Mouse (Mus musculus) lung, postnatal 0 days (tissue): ENCODE results near the gene Usp21. TPM values are rescaled to one million over a fixed set of nuclear protein-coding genes. Genes with fewer than 3 reads are reported as not detected.
A peak's percentile ranks its signal among the peaks of the same experiment; 100 is the strongest.
"Not testable (repeated sequence)": the region's sequence is repeated elsewhere in the genome, so short reads cannot be mapped to it uniquely, and the experiment has no call there.

ENCODE experiments used
- ATAC-seq: fragments of 200-750 bp; cut with Nextera tagmentation; 2 replicates; pipeline ENCODE4 v1.8.0; 2017; ENCODE audit warnings: moderate library complexity
- DNase-seq: peaks from one replicate; pipeline ENCODE4 v3.0.0-alpha.2; 2016; ENCODE audit warnings: low spot score
- H3K27ac ChIP-seq: fragments of 300-500 bp; sonication (generic); 2 replicates; pipeline ENCODE4 v1.5.1; 2014; ENCODE audit warnings: antibody characterized with exemption, mild to moderate bottlenecking, low read length, mixed read lengths
- H3K27me3 ChIP-seq: fragments of 300-500 bp; sonication (generic); replicated peaks from 2 replicates; pipeline ENCODE4 v1.6.1; 2014; ENCODE audit warnings: low read length, mixed read lengths; ENCODE audit not compliant: insufficient read depth
- H3K36me3 ChIP-seq: fragments of 300-500 bp; sonication (generic); 2 replicates; pipeline ENCODE4 v1.6.1; 2014; ENCODE audit warnings: low read length, mixed read lengths; ENCODE audit not compliant: insufficient read depth
- H3K4me1 ChIP-seq: fragments of 300-500 bp; sonication (generic); 2 replicates; pipeline ENCODE4 v1.6.1; 2014; ENCODE audit warnings: antibody characterized with exemption, low read depth, low read length, mixed read lengths; ENCODE audit not compliant: insufficient read depth
- H3K4me2 ChIP-seq: fragments of 300-500 bp; sonication (generic); replicated peaks from 2 replicates; pipeline ENCODE4 v1.6.1; 2014; ENCODE audit warnings: low read depth, mild to moderate bottlenecking, low read length, moderate library complexity, mixed read lengths
- H3K4me3 ChIP-seq: fragments of 300-500 bp; sonication (generic); 2 replicates; pipeline ENCODE4 v1.5.1; 2014; ENCODE audit warnings: low read depth, low read length
- H3K9ac ChIP-seq: fragments of 300-500 bp; sonication (generic); replicated peaks from 2 replicates; pipeline ENCODE4 v1.6.1; 2014; ENCODE audit warnings: low read depth, mild to moderate bottlenecking
- H3K9me3 ChIP-seq: fragments of 300-500 bp; sonication (generic); 2 replicates; pipeline ENCODE4 v1.6.1; 2016; ENCODE audit warnings: low read length, mixed read lengths
- CTCF ChIP-seq: IDR thresholded peaks from 2 replicates; pipeline ENCODE4 v1.5.1; 2016; ENCODE audit warnings: antibody characterized with exemption, mild to moderate bottlenecking
- EP300 ChIP-seq: IDR thresholded peaks from 2 replicates; pipeline ENCODE4 v1.6.1; 2016; ENCODE audit warnings: antibody characterized with exemption, mild to moderate bottlenecking, control low read depth
- WGBS: fragments of 180-500 bp; shearing (Covaris S2); extraction: QIAGEN DNeasy Blood & Tissue Kit; methylation state at CpG from one replicate; pipeline ENCODE4 v1.1.7; 2014; 5-methylcytosine and 5-hydroxymethylcytosine counted together
- polyA plus RNA-seq: library from polyadenylated mRNA; unstranded; fragments of >200 nt; fragmentation: Nextera tagmentation; extraction: Ambion mirVana; gene quantifications from 2 replicates; pipeline ENCODE4 v1.2.1, GENCODE M21; 2015

Usp21 gene
- 38.3 and 40.9 TPM in 2 replicates for polyA plus RNA-seq

DNA sequence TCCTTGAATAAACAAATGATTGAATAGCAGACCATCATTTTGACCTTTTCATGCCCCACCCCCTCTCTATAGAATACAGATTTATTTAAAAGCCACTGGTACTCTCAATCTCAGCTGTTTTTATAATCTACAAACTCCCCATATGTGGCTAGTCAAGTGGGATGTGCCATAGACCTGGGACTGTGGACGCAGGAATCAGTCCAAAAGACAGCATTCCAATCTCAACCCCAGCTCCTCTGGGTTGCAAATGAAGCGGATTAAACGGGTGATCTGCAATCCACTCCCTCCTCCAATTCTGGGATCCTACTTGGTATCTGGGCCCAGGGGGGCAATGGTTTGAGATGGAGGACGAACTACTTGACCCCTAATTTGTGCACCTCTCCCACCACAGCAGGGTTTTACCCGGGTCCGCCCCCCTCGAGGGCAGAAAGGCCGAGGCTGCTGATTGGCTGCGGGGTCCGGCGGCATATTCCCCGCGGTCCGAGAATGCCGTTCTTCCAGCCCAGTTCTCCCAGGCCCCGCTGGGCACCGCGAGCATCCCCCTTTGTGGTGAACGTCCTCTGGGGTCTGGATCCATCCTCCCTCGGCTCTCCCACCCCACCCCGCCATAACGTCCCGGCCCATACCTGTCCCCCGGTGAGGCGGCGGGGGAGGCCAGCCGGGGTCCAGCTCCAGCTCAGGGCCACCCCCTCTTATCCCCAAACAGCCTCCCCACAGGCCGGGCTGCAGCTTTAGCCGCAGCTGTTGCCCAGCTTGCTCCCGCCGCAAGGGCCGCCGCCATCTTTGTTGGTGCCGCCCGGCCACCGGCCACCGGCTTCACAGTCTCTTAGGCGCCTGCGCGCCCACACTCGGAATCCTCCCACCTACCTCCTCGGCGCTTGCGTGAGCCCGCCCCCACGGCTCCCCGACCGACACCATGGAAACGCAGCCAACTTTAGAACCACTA, at the start of gene Usp21:
Gene Usp21, minus strand, starts transcription at position 856 of the 946 bp plus-strand sequence.
- H3K4me1 ChIP-seq: no peaks in the 10 kb centered on the region
- H3K9me3 ChIP-seq: no peaks in the 10 kb centered on the region
- under 1% methylated on average over 43 of the region's 49 CpGs for WGBS
- H3K4me2 ChIP-seq: peak within 1 kb of the TSS; percentile 81
- 0 out of 2 replicates have a peak, but pooled peaks cover 3% of the 10 kb centered on the region for H3K36me3 ChIP-seq
- DNase-seq (peak; percentile 97), ATAC-seq (peak; percentile 98)
- H3K4me3 ChIP-seq: peak within 1 kb of the TSS; percentile 81
- no peaks in the 10 kb centered on the region for H3K27me3 ChIP-seq
- peak within 1 kb of the TSS; percentile 77 for H3K27ac ChIP-seq
- TF ChIP-seq EP300: no peak
- TF ChIP-seq CTCF: 0 out of 2 replicates have a peak, but pooled peaks have one; percentile 12
- peak within 1 kb of the TSS; percentile 84 for H3K9ac ChIP-seq

- H3K4me2 ChIP-seq: peak overlapping the region; percentile 75
- TF ChIP-seq EP300 (no peak), CTCF (no peak)
- H3K9ac ChIP-seq: peak overlapping the region; percentile 90
- H3K36me3 ChIP-seq: no peaks in the 10 kb centered on the region
- peak overlapping the region; percentile 99 for H3K27ac ChIP-seq
- DNase-seq: no peak
- no peak for ATAC-seq
- H3K9me3 ChIP-seq: no peaks in the 10 kb centered on the region
- H3K27me3 ChIP-seq: no peaks in the 10 kb centered on the region
- peaks cover 7% of the 10 kb centered on the region; the same call in 1 of the 2 replicates for H3K4me1 ChIP-seq
- 2% methylated on average over 4 of the region's 4 CpGs for WGBS
- H3K4me3 ChIP-seq: peak overlapping the region; percentile 67
Observed at GRCm38 (mm10) chr1:171330216-171330560, 42.4 kb upstream of the Usp21 start.

DNA sequence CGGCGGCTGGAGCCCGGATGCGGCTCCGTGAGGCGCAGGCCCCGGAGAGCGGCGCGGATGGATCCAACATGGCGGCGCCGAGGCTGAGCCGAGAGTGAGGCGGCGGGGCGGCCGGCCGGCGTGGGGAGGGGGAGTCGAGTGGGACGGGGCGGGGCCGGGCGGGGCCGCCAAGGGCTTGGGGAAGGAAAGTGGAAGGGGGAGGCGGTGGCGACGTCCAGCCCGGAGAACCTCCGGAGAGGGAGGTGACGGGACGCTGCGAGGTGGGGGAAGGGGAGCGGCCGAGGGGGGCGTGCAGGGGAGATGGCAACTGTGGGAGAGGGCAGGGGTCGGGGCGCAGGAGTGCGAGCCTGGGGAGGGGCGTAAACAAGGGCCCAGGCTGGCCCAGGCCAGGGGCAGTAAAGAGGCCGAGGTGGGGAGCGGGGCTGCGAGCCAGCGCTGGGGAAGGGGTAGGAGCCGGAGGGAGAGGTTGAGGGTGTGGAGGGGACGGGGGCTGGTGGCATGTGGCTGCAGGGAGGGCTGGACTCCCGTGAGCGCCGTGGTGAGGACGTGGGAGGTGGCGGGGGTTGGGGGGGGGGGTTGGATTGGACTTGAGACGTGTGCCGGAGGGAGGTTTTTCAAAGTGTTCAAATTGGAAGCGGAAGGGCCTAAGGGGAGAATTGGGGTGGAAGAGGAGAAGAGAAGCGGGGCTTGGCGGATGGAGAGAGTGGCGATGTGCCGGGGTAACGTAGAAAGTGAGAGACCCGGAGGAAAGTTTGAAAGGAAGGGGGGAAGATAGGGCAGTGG, 41.8 kb upstream of the Usp21 start:
- Histone ChIP-seq H3K9me3 (no peaks in the 10 kb centered on the region), H3K27ac (peak overlapping the region; percentile 99), H3K4me1 (peaks cover 7% of the 10 kb centered on the region; the same call in 1 of the 2 replicates), H3K4me3 (peak overlapping the region; percentile 67), H3K4me2 (peak overlapping the region; percentile 75), H3K9ac (peak overlapping the region; percentile 90), H3K27me3 (no peaks in the 10 kb centered on the region), H3K36me3 (no peaks in the 10 kb centered on the region)
- TF ChIP-seq CTCF: no peak
- no peak for TF ChIP-seq EP300
- under 1% methylated on average over 40 of the region's 61 CpGs for WGBS
- DNase-seq: peak; percentile 92
- ATAC-seq: peak; percentile 88

DNA sequence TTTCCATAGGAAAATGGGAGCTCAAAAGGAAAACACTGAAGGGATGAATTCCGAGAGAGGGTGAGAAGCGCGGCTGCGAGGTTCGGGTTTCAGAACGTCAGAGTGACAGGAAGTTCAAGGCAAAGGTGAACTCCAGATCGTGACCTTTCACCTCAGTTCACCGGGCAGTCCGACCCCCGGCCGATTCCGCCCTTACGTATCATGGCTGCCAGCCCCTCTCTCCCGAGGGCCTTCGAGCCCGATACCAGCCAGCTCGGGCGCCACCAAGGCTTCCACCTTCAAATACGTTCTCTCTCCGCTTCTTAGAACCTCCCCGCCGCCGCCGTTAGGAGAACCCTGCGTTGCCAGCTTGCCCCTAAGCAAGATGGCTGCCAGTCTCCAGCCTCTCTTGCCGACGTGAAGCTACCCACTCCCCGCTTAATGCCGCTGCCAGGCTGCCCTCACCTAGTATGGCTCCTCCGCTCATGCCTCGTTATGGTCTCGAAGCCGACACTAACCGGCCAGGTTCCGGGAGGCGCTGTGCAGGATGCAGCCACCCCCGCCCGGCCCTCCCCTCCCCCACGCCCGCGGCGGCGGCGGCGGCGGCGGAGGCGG, 41.1 kb upstream of the Usp21 start, which contains the start of gene Dedd:
Gene Dedd, plus strand, starts transcription at position 307 of the 594 bp plus-strand sequence.
- Histone ChIP-seq H3K4me2 (peak within 1 kb of the TSS; percentile 75), H3K36me3 (no peaks in the 10 kb centered on the region), H3K4me1 (peaks cover 7% of the 10 kb centered on the region; the same call in 1 of the 2 replicates), H3K9me3 (no peaks in the 10 kb centered on the region), H3K27ac (peak within 1 kb of the TSS; percentile 99), H3K27me3 (no peaks in the 10 kb centered on the region), H3K9ac (peak within 1 kb of the TSS; percentile 90), H3K4me3 (peak within 1 kb of the TSS; percentile 67)
- WGBS: 0% methylated on average over 37 of the region's 48 CpGs
- ATAC-seq (peak; percentile 96), DNase-seq (peak; percentile 99)
- TF ChIP-seq CTCF (peak; percentile 41), EP300 (no peak)

DNA sequence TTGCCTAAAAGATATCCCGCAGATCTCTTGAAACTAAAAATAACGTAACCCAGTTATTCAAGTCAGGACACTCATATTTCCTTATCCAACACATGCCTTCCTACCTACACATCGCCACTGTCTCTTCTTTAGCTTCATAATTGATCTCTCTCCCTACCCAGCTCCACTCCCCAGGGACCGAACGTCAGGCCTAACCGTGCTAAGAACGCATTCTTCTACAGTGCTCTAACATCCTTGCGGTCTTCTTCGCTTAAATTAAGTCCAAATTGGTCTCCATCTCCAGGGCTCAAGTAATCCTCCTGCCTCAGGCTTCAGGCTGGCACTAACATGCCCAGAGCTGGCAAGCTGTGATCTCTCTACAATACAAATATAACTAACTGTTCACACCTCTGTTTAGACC, 40.5 kb upstream of the Usp21 start:
- 15% methylated on average over 9 of the region's 9 CpGs for WGBS
- H3K9me3 ChIP-seq: no peaks in the 10 kb centered on the region
- DNase-seq (no peak), ATAC-seq (no peak)
- peak overlapping the region; percentile 67 for H3K4me3 ChIP-seq
- H3K27me3 ChIP-seq: no peaks in the 10 kb centered on the region
- peak overlapping the region; percentile 75 for H3K4me2 ChIP-seq
- TF ChIP-seq CTCF: no peak
- no peak; the same call in 1 of the 2 replicates for TF ChIP-seq EP300
- H3K27ac ChIP-seq: peak overlapping the region; percentile 99
- no peaks in the 10 kb centered on the region for H3K36me3 ChIP-seq
- peaks cover 7% of the 10 kb centered on the region; the same call in 1 of the 2 replicates for H3K4me1 ChIP-seq
- peak overlapping the region; percentile 90 for H3K9ac ChIP-seq

GRCm38 (mm10) chr1:171326588-171326987, 38.8 kb upstream of the Usp21 start:
- H3K27me3 ChIP-seq, H3K9me3 ChIP-seq, H3K4me3 ChIP-seq, H3K4me2 ChIP-seq, H3K4me1 ChIP-seq, H3K9ac ChIP-seq, H3K27ac ChIP-seq, H3K36me3 ChIP-seq, DNase-seq, ATAC-seq: not testable (repeated sequence)
- WGBS: 80% methylated on average over 4 of the region's 4 CpGs
